Mouse (Mus musculus) embryo, embryonic 11.5 days (tissue): ENCODE measurements around the gene Rpn2.

ENCODE experiments used
- DNase-seq: peaks from one replicate; pipeline ENCODE4 v3.0.0-alpha.2; 2012; ENCODE audit warnings: low read depth, low spot score

The Rpn2 gene

GRCm38 (mm10) chr2:157349121-157349778 is 70.4 kb downstream of the Rpn2 start:
- no peak for DNase-seq

DNA sequence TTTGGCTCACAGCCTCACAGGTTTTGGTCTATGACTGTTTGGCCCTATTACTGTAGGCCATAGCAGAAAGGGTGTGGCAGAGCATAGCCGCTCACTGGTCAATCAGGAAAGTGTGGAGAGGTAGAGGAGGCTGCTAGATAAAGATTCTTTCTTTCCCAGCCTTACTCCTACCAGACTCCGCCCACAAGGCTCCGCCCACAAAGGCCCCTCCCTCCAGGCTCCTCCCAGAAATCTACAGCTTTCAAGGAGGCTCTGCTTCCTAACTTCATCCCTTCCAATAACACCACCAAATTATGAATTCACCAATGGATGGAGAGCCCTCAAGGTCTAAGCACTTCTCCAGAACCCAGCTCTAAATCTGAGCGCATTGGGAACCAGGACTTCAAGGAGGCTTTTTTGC is 74.4 kb downstream of the Rpn2 start:
- DNase-seq, result no peak

DNA sequence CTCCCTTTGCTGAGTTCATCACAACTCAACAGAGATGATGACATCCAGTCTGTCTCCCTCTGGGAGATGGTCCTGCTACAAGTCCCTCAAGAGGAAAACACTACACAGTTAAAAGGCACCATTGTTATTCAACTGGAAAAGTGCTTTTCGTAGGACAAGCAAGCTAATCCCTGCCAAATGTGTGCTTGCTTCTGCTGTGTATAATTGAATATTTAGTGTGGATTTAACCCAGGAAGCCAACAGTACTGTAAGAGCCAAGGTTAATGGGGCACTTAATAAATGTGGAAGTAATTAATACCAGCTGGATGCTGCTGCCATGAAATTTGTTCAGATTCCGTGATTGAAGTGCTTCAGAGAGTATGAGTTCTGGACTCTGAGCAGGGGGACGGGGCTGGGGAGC is 75.3 kb downstream of the Rpn2 start:
- DNase-seq, result no peak

DNA sequence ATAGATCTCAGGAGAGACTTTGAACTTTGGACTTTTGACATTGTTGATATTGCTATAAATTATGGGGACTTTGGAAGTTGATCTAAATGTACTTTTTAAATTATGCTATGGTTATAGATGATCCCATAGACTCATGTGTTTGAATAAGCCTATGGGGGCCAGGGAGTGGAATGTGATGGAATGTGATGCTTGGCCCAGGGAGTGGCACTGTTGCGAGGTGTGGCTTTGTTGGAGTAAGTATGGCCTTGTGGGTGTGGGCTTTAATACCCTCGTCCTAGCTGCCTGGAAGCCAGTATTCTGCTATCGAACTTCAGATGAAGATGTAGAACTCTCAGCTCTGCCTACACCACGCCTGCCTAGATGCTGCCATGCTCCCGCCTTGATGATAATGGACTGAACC is 81.2 kb downstream of the Rpn2 start:
- DNase-seq, result no peak

DNA sequence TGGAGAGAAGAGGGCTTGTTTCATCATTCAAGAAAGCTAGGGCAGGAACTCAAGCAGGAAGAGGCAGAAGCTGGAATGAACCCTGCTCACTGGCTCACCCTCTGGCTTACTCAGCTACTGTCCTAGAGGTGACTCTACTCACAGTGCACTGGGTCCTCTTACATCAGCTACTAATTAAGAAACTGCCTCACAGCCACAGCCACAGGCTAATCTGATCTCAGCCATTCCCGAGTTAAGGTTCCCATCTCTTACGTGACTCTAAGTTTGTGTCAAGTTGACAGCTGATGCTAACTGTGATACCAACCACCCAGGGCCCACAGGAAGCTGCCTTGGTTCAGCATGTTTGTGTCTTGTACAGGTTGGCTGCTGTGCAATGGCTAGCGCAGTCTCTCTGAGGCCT is 84.2 kb downstream of the Rpn2 start:
- DNase-seq, result no peak

- DNase-seq, result no peak
Observed at GRCm38 (mm10) chr2:157366762-157367161, 87.9 kb downstream of the Rpn2 start.

DNA sequence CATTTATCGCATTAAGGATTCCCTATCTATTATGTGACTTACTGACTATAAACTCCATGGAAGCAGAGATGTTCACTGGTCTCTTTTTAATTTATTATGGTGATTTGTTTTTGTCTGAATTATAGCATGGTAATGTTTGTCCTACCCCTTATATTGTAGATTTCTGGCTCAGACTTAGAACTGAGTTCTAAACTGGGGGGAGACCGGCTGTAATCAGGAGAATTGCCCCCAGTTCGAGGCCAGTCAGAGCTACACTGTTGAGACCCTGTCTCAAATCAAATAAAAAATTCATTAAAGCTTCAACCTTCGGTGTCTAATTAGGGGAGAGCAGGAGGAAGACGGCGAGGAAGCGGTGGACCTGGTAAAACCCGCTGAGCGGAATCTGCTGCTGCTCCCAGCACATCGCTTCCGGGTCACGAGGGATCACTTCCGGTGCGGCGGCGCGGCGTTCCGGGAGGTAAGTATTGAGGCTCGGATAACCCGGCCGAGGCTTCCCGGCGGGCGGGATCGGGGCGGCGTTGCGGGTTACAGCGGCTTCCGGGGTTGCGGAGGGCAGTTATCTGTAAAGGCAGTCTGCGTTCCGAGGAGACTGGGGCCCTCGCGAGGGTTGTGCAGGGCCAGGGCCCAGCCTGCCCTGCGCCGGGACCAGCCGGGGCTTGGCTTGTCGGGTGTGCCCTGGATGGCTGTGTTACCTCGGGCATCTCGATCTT is 88.5 kb downstream of the Rpn2 start, which contains the start of gene Manbal:
Gene Manbal, plus strand, starts transcription at position 411 of the 710 bp plus-strand sequence.
- peak; percentile 84 for DNase-seq

DNA sequence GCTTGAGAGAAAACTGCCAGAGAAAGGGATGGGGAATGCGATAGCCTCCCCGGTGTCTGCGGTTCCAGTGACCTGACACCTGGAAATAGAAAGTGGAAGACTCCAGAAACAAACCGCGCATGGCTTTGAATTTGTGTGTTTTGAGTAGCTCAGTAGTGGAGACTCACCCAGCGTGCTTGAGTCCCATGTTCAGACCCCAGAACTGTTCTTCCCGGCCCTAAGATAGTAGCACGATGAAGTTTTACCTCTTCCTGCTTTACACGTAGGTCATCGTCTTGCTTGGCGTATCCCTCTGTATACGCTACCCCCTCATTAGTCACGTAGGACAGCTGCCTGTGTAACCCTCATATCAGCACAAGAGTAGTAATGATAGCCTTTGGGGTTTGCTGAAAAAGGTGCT is 89.2 kb downstream of the Rpn2 start:
- DNase-seq, result no peak

- DNase-seq, result no peak
Observed at GRCm38 (mm10) chr2:157371696-157372095, 92.9 kb downstream of the Rpn2 start.

GRCm38 (mm10) chr2:157373681-157374080 is 94.9 kb downstream of the Rpn2 start:
- no peak for DNase-seq

DNA sequence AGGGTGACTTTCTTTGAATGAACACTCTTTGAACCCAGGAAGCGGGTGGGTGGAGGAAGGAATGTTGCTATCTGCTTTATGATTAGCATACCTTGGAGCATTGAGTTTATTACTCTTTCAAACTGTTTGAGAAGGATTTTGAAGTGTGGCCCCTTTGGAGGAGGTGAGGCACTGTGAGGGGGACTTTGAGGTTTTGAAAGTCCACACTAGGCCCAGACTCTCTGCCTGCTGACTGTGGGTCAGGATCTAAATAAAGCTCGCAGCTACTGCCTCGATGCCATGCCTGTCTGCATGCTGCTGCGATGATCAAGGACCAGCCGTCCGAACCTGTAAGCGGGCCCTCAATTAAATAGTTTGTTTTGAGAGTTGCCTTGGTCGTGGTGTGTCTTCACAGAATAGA is 96.2 kb downstream of the Rpn2 start:
- no peak for DNase-seq
